Mouse (Mus musculus): ENCODE data around the gene Gria1. TPM values are rescaled to one million over a fixed set of nuclear protein-coding genes. Genes with fewer than 3 reads are reported as not detected.

Gria1 gene
- polyA plus RNA-seq, 1 experiment, result not detected

- H3K4me1 ChIP-seq (ENCODE audit: control insufficient read depth, insufficient read depth, low read length), result no peaks in the 10 kb centered on the region
- H3K27ac ChIP-seq (ENCODE audit: control insufficient read depth, insufficient read depth, low read depth, low read length, poor library complexity), result no peak overlapping the region
- TF ChIP-seq CTCF (IDR thresholded peaks at IDR 0.05; ENCODE audit: control insufficient read depth, insufficient read depth, low read length) (no peak), POLR2A (IDR thresholded peaks at IDR 0.05; ENCODE audit: borderline replicate concordance, control insufficient read depth, low read depth, low read length) (no peak)
- WGBS, result 59% methylated on average over 6 of the region's 6 CpGs
- no peak overlapping the region for H3K4me3 ChIP-seq (replicated peaks; ENCODE audit: control insufficient read depth, low read depth, low read length)
These were observed 61.0 kb downstream of the Gria1 start for GRCm38 (mm10) chr11:57072171-57072570.

- Histone ChIP-seq H3K27ac (ENCODE audit: control insufficient read depth, insufficient read depth, low read depth, low read length, poor library complexity) (no peak overlapping the region), H3K4me1 (ENCODE audit: control insufficient read depth, insufficient read depth, low read length) (no peaks in the 10 kb centered on the region), H3K4me3 (replicated peaks; ENCODE audit: control insufficient read depth, low read depth, low read length) (no peak overlapping the region)
- WGBS, result 74% methylated on average over 3 of the region's 3 CpGs
- TF ChIP-seq CTCF (IDR thresholded peaks at IDR 0.05; ENCODE audit: control insufficient read depth, insufficient read depth, low read length) (no peak), POLR2A (IDR thresholded peaks at IDR 0.05; ENCODE audit: borderline replicate concordance, control insufficient read depth, low read depth, low read length) (no peak)
These were observed 68.2 kb downstream of the Gria1 start for GRCm38 (mm10) chr11:57079423-57079822.

GRCm38 (mm10) chr11:57089527-57089926 is 78.3 kb downstream of the Gria1 start:
- Histone ChIP-seq H3K4me1 (ENCODE audit: control insufficient read depth, insufficient read depth, low read length) (no peaks in the 10 kb centered on the region), H3K4me3 (replicated peaks; ENCODE audit: control insufficient read depth, low read depth, low read length) (no peak overlapping the region), H3K27ac (ENCODE audit: control insufficient read depth, insufficient read depth, low read depth, low read length, poor library complexity) (no peak overlapping the region)
- 75% methylated on average over 5 of the region's 5 CpGs for WGBS
- TF ChIP-seq CTCF (IDR thresholded peaks at IDR 0.05; ENCODE audit: control insufficient read depth, insufficient read depth, low read length) (no peak), POLR2A (IDR thresholded peaks at IDR 0.05; ENCODE audit: borderline replicate concordance, control insufficient read depth, low read depth, low read length) (no peak)

GRCm38 (mm10) chr11:57090705-57091104 is 79.5 kb downstream of the Gria1 start:
- Histone ChIP-seq H3K27ac (ENCODE audit: control insufficient read depth, insufficient read depth, low read depth, low read length, poor library complexity) (no peak overlapping the region), H3K4me3 (replicated peaks; ENCODE audit: control insufficient read depth, low read depth, low read length) (no peak overlapping the region), H3K4me1 (ENCODE audit: control insufficient read depth, insufficient read depth, low read length) (no peaks in the 10 kb centered on the region)
- TF ChIP-seq POLR2A (IDR thresholded peaks at IDR 0.05; ENCODE audit: borderline replicate concordance, control insufficient read depth, low read depth, low read length) (no peak), CTCF (IDR thresholded peaks at IDR 0.05; ENCODE audit: control insufficient read depth, insufficient read depth, low read length) (no peak)

- Histone ChIP-seq H3K4me1 (ENCODE audit: control insufficient read depth, insufficient read depth, low read length) (no peaks in the 10 kb centered on the region), H3K4me3 (replicated peaks; ENCODE audit: control insufficient read depth, low read depth, low read length) (no peak overlapping the region), H3K27ac (ENCODE audit: control insufficient read depth, insufficient read depth, low read depth, low read length, poor library complexity) (no peak overlapping the region)
- WGBS, result 57% methylated on average over 3 of the region's 3 CpGs
- no peak for TF ChIP-seq CTCF (IDR thresholded peaks at IDR 0.05; ENCODE audit: control insufficient read depth, insufficient read depth, low read length)
- TF ChIP-seq POLR2A (IDR thresholded peaks at IDR 0.05; ENCODE audit: borderline replicate concordance, control insufficient read depth, low read depth, low read length), result no peak
These were observed 80.2 kb downstream of the Gria1 start for GRCm38 (mm10) chr11:57091276-57091914.

- Histone ChIP-seq H3K27ac (ENCODE audit: control insufficient read depth, insufficient read depth, low read depth, low read length, poor library complexity) (no peak overlapping the region), H3K4me1 (ENCODE audit: control insufficient read depth, insufficient read depth, low read length) (no peaks in the 10 kb centered on the region), H3K4me3 (replicated peaks; ENCODE audit: control insufficient read depth, low read depth, low read length) (no peak overlapping the region)
- TF ChIP-seq CTCF (IDR thresholded peaks at IDR 0.05; ENCODE audit: control insufficient read depth, insufficient read depth, low read length), result no peak
- no peak for TF ChIP-seq POLR2A (IDR thresholded peaks at IDR 0.05; ENCODE audit: borderline replicate concordance, control insufficient read depth, low read depth, low read length)
- 65% methylated on average over 5 of the region's 5 CpGs for WGBS
These were observed 89.3 kb downstream of the Gria1 start for GRCm38 (mm10) chr11:57100491-57100890.

GRCm38 (mm10) chr11:57103751-57104254 is 92.6 kb downstream of the Gria1 start:
- H3K4me1 ChIP-seq (ENCODE audit: control insufficient read depth, insufficient read depth, low read length), result no peaks in the 10 kb centered on the region
- no peak for TF ChIP-seq POLR2A (IDR thresholded peaks at IDR 0.05; ENCODE audit: borderline replicate concordance, control insufficient read depth, low read depth, low read length)
- no peak for TF ChIP-seq CTCF (IDR thresholded peaks at IDR 0.05; ENCODE audit: control insufficient read depth, insufficient read depth, low read length)
- no peak overlapping the region for H3K27ac ChIP-seq (ENCODE audit: control insufficient read depth, insufficient read depth, low read depth, low read length, poor library complexity)
- whole genome bisulfite sequencing, result 63% methylated on average over 5 of the region's 5 CpGs
- H3K4me3 ChIP-seq (replicated peaks; ENCODE audit: control insufficient read depth, low read depth, low read length), result no peak overlapping the region

- H3K4me3 ChIP-seq (replicated peaks; ENCODE audit: control insufficient read depth, low read depth, low read length), result no peak overlapping the region
- no peak overlapping the region for H3K27ac ChIP-seq (ENCODE audit: control insufficient read depth, insufficient read depth, low read depth, low read length, poor library complexity)
- TF ChIP-seq CTCF (IDR thresholded peaks at IDR 0.05; ENCODE audit: control insufficient read depth, insufficient read depth, low read length), result no peak
- TF ChIP-seq POLR2A (IDR thresholded peaks at IDR 0.05; ENCODE audit: borderline replicate concordance, control insufficient read depth, low read depth, low read length), result no peak
- WGBS, result 67% methylated on average over 3 of the region's 3 CpGs
- H3K4me1 ChIP-seq (ENCODE audit: control insufficient read depth, insufficient read depth, low read length), result no peaks in the 10 kb centered on the region
These were observed 94.5 kb downstream of the Gria1 start for GRCm38 (mm10) chr11:57105683-57106082.

GRCm38 (mm10) chr11:57112386-57112785 is 101.2 kb downstream of the Gria1 start:
- WGBS, result 87% methylated on average over 8 of the region's 8 CpGs
- H3K27ac ChIP-seq (ENCODE audit: control insufficient read depth, insufficient read depth, low read depth, low read length, poor library complexity), result no peak overlapping the region
- no peak for TF ChIP-seq POLR2A (IDR thresholded peaks at IDR 0.05; ENCODE audit: borderline replicate concordance, control insufficient read depth, low read depth, low read length)
- TF ChIP-seq CTCF (IDR thresholded peaks at IDR 0.05; ENCODE audit: control insufficient read depth, insufficient read depth, low read length), result no peak
- no peak overlapping the region for H3K4me3 ChIP-seq (replicated peaks; ENCODE audit: control insufficient read depth, low read depth, low read length)
- H3K4me1 ChIP-seq (ENCODE audit: control insufficient read depth, insufficient read depth, low read length), result no peaks in the 10 kb centered on the region

Measured in bone marrow, adult 2 months (tissue).